Mouse (Mus musculus): Measurements from ENCODE around the gene Ube2c.

The Ube2c gene

DNA sequence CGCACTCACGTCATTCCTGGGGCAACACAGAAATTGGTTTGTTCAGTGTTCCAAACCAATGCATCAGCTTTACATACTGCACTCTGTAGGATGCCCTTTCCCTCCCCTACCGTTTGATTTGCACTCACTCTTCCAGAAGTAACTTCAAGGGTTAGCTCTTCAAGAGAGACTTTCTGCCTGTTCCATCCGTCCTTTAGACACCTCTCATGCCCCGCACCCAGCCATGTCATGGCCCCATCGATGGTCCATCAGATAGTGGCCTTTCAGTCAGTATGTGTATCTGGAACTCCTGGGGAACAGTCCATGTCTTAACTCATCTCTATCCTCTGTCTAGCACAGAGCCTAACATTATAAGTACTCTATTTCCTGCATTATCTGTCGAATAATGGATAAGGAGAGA, 7.1 kb upstream of the Ube2c start:
- DNase-seq (ENCODE audit: low spot score) = no peak

DNA sequence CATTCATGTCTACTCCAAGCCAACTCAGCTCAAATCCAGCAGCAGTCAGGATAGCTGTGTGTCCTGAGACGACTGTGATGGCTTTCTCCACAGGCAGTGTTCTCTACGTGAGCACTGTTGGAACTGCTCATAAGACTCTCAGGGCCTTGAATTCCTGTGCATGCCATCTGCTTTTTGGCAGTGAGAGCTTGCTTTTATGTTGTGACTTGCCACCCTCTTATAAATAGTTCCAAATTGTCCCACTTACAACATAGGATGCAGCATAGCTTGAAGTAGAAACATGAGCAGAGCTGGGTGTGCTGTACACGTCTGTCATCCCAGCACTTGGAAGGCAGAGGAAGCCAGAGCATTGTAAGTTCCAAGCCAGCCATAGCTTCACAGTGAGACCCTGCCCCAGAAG, 3.9 kb upstream of the Ube2c start:
- no peak for DNase-seq (ENCODE audit: low spot score)

DNA sequence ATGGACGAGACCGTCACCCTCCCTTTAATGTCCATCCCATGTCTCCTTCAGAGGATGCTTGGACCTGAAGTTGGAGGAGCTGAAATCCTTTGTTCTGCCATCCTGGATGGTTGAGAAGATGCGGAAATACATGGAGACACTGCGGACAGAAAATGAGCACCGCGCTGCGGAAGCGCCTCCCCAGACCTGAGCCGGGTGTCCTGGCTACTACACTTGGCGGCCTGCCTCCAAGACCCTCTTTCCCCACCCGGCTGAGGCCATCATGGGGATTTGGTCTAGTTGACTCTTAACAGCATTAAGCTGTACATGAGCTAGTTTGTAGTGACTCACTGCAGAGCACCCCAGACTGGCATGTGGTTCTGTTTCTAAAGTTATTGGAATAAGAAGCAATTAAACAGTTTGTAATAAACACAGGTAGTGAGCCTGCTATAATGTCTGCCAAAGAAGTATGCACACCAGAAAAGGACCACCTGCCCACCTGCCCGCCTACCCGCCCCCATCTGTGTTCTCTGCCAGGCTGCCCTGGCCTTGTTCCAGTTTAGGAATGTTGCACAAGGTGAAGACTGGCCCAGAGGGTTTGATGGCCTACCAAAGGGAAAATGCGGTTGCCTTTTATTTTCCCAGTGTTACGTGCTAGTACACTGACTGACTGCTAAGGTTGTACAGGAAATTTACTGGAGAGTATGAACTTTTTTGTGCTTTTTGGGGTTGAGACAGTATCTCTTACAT, 1.7 kb upstream of the Ube2c start:
- no peak for DNase-seq (ENCODE audit: low spot score)

DNA sequence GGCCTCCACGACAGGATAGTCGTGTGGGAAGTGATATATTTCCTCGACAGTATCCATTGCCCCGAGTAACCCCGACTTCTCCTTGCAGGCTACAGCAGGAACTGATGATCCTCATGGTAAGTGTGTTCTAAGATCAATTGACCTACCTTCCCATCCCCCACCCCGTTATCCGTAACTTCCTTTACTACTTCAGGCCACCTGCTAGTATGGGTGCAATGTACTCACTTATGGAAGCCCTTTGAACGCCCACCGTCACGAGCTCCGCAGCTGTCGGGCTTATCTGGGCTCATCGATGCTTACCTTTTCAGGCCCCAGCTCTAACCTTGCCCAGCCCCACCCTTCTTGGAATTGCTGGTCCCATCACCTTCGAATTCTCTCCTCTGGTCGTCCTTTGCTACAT, 581 bp downstream of the Ube2c start:
- DNase-seq (ENCODE audit: low spot score) = no peak

DNA sequence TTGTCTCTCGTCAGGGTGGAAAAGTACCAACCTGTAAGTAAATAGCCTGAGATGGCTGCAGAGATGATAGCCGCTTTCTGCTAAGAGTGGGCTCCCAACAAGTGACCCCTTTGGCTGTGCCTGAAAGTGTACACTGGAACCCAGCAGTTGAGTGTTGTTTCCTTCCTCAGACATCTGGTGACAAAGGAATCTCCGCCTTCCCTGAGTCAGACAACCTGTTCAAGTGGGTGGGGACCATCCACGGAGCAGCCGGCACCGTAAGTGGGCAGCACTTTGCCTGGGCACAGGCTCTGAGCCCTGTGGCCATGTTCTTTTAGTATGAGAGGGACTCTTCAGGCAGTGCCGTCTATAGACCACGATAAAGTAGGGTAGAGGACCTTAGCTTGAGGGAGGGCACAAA, 1.4 kb downstream of the Ube2c start:
- no peak for DNase-seq (ENCODE audit: low spot score)

DNA sequence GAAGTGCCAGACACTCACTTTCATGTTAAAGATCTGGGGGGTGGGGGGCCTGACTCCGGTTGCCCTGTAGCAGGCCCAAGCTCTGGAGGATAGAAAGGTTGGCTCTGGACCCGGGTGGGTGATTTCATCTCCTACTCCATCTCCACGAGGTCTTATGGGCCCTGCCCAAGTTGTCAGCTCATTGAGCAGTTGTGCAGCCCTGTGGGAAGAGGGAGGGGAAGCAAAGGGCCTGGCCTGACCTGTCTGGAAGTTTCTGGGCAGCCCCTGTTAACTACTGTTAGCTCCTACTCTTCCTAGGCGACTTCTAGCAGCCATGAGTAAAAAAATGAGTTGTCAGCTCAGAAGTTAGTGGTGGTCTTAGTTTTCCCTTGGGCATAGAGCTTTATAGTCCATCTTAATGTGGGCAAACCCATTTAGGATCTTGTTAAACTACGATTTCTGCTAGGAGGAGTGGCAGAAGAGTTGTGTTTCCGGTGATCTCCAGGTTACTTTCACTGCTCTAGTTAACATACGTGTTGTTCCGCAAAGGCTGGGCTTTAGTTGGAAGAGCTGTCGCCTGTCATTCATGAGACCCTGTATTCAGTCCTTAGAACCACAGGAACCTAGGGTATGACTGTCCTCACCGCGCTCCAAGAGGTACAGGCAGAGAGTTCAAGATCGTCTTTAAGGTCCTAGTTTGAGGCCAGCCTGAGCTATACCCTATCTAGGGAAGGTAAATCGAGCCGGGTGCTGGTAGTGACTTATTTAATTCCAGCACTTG, 3.7 kb downstream of the Ube2c start:
- DNase-seq (ENCODE audit: low spot score) = no peak

DNA sequence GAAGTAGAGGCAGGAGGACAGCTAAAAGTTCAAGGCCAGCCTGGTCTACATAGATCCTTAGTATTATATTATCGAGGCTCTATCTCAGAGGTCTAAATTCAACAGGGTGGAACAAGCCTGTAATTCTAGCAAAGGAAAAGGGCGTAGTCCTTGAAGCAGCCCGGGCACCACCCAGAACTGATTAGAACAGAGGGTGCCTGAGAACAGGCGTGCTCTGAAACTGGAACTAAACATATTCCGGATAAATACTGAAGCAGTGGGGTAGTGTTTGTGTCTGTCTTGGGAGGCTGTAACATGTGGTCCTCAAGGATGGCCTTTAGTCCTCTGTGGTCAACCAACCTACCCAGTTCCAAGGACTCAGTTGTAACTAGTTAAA, 4.3 kb downstream of the Ube2c start:
- no peak for DNase-seq (ENCODE audit: low spot score)

DNA sequence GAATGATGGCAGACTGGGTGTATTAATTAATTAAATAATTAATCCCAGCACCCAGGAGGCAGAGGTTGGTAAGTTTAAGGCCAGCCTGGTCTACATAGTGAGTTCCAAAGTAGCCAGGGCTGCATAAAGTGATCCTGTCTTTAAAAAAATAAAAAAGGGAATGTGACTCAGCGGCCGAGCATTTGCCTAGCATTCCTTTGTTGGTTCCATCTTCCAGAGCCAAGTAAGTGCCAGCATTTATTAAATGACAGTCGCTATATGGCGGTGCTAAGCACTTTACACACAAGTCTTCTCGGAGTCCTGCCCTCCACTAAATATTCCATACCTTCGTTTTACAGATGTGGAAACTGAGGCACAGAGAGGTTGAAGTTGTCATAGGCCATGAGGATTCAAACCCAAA, 6.4 kb downstream of the Ube2c start:
- no peak for DNase-seq (ENCODE audit: low spot score)

DNA sequence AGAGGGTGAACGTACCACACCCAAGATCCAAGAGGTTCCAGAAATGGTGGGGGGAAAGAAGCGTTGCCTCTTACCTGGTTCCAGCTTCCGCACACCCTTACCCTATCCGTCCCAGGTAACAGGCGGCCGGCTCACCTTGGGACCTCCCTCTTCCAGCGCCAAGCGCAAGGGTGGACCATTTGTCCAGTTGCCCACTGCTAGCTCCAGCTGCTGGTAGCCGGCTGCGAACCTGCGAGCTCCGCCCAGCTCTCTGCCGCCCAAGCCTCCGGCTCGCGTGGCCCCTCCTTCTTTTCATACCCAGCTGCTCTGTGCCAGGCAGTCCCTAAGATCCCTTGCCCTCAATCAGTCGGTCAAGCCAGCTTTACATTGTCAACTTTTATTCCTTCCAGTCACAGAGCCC, 7.1 kb downstream of the Ube2c start:
- no peak for DNase-seq (ENCODE audit: low spot score)

DNA sequence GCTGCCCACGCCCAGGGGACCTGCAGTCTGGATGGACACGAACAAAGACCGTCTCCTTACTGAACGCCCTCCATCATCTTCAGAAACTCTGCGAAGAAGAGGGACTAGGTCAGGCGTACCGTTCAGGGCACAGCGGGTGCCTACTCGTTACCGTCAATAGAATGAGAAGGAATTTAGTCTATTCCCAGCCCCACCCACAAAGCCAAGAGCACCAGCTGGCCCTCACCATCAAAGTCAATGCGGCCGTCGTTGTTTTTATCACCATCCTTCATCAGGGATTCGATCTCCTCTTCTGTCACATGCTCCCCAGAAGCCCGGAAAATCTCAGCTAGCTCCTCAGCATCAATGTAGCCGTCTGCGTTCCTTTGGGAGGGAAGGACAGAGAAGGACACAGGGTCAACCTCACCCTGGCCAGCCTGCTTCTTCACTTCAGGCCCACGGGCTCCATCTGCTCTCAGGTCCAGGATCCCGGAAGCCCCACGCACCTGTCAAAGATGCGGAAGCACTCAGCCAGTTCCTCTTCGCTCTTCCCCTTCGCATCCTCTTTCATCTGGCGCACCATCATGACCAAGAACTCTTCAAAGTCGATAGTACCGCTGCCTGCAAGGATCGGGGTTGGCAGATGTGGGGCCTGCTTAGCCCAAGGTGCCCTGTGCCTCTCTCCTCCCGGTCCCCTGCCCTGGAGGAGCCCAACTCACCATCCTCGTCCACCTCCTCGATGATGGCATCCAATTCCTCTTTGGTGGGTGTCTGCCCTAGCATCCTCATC, 7.7 kb downstream of the Ube2c start:
- no peak for DNase-seq (ENCODE audit: low spot score)

DNA sequence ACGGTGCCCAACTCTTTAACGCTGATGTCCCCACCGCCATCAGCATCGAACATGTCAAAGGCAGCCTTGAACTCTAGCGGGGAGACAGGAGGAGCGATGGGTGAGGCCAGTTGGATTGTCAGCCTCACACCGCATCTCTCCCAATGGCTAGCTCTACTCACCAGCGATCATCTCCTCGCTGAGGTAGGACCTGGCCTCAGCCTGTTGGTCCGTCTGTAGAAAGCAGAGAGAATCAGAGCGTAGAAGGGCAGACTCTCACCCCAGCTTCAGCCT, 8.3 kb downstream of the Ube2c start:
- DNase-seq (ENCODE audit: low spot score) = no peak

DNA sequence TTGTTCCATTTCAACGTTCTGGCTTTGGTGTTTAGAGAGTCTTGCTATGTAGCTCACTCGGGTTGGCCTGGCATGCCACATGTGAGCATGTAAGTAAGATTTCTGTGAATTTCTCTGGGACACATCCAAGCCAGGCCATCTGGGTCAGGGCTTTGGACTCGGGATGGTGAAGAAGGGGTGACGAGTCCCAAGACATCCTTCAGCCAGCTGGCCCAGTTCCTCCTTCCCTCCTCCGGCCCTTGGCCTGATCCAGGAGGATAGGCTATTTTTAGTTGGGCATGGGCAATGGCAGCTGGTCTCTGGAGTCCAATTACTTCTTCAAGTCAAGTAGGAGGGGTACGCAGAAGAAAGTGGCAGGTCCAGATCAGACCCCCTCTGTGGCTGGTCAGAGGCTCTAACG, 9.1 kb downstream of the Ube2c start:
- peak; percentile 88 for DNase-seq (ENCODE audit: low spot score)

DNA sequence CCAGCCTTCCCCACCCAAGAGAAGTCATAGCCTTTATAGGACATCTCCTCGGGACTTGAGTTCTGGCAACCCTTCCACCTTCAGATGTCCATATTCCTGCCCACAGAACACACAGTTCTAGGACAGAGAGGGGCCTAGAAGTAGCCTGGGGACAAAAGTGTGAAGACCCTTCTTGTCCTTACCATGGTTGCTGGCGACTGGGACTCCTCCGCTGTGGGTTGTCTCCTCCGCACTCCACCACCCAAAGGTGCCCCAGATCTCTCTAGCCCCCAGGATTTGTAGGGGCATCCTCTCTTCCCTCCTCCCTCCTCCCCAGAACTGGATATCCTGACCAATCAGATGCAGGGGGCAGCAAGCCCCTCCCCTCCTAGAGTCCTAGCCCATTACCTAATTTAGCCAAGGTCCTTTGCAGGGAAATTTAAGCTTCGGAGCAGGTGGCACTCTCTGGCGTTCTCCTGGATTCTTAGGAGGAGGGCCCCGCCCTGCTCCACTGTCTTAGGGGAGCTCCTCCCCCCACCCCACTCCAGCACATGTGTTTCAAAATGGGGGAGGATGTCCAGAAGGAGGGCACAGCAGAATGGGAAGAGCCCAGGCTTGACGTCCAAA, 9.9 kb downstream of the Ube2c start, which contains the start of gene Tnnc2:
Tnnc2 (minus strand) TSS at position 487 of the 606 bp plus-strand sequence.
- DNase-seq (ENCODE audit: low spot score) = no peak

DNA sequence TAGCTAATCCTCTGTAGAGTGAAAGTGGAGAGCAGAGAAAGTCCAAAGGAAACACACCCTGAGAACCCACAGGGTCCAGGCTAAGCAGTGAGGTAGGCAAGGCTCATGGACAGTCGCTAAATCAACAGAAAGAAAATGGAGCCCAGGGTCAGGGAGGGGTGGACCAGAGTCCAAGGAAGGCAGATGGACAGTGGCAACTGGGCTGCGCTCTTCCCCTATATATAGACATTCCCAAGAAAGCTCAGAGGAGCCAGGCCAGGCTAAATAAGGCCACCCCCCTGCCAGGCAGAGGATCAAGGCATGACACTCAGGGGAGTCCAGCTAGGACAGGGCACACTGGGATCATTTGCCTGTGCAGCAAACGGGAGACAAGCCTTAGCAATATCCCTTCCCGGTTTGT, 12.2 kb downstream of the Ube2c start:
- no peak for DNase-seq (ENCODE audit: low spot score)

DNA sequence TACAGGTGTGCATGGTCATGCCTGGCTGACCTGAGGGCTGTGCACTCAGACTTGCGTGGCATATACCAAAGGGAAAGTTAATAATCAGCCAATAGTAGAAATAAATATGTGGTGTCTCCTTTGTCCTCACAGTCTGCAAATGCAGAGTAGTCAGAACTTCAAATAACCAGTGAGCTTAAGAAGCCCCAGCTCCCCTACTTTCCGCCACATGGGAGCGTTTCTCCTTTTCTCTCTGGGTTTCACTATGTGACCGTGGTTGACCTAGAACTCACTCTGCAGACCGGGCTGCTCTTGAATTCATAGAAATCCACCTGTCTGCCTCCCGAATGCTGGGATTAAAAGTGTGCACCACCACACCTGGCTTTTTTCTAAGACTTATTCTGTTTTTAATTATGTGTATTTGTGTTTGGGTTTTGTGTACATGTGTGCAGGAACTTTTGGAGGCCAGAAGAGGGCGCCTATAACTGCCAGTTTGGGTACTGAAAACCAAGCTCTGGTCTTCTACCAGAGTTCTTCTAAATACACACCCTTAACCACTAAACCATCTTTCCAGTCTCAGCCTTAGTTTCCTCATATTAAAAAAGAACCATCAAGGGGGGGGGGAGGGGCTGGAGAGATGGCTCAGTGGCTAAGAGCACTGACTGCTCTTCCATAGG, 14.4 kb downstream of the Ube2c start:
- no peak for DNase-seq (ENCODE audit: low spot score)

DNA sequence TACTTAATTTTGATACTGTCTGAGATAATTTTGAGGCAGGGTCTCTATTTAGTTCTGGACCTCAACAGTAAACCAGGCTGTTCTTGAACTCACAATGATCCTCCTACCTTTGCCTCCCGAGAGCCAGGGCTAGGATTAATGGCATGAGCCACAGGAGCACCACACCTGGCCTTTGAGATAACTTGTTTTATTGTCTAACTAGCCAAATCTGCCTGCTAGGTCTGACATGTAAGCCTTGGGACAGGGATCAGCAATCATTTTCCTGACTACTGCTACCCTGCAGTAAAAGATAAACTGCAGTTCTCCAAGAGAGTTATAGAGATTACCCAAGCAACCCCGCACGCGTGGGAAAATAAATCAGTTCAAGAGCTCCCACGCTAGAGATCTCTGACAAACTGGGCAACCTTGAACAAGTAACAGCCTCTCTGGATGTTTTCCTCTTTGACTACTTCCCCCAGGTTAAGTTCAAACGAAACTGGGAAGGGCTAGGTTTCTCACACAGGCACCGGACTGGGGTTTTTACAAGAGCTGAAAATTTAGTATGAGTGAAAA, 15.2 kb downstream of the Ube2c start:
- peak; percentile 75 for DNase-seq (ENCODE audit: low spot score)

DNA sequence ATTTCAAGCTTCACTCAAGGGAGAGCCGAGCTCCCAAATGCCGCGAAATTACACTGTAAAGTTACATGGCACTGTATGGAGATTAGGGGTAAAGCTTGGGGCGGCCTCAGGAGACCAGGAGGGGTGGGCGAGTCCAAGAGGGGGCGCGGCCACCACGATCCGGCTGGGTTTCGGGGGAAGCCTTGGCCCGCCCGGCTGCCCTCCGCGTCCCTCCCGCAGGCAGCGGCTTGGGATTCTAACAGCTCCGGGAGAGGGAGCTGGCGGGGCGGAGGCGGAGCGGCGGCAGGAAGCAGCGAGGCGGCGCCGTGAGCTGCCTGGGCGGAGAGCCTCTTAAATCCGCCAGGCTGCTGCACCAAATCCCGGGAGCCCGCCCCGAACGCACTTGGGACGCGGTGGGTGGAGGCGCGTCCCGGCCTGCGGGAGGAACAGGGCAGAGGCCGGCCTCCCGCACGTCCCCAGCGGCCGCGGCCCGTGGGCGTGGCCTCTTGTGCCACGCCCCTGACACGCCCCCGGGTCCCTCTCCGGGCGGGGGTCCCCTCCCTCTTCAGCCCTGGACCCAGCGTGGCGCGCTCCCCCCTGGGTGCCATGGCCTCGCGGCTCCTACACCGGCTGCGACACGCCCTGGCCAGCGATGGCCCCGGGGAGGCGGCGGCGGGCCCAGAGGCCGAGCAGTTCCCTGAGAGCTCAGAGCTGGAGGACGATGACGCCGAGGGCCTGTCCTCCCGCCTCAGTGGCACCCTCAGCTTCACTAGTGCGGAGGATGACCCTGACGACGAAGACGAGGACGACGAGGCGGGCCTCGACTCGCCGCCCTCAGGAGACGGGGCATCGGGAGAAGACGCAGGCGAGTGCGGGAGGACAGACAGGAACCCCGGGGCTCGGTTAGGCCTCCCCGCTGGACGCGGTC, 16.0 kb downstream of the Ube2c start, which contains the start of gene Snx21:
Snx21 (plus strand) TSS at position 343 of the 907 bp plus-strand sequence.
- DNase-seq (ENCODE audit: low spot score) = peak; percentile 93

DNA sequence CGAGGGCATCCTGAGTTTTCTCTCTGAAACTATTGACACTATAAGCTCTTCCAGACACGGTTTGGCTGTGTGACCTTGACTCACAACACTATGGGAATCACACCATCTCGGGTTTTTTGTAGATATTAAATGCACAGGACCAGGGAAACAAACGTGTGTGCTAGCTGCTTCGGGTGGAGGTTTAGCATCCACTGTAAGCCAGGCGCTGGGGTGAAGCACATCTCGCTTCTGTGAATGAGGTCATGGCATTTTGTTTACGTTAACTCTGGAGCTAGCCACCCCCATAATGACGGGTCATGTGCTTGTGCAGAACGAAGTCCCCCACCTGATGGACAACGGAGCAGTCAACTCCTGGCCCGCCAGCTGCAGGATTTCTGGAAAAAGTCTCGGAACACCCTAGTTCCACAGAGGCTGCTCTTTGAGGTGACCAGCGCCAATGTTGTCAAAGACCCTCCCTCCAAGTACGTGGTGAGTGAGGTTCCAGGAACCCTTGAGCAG, 16.7 kb downstream of the Ube2c start:
- no peak for DNase-seq (ENCODE audit: low spot score)

DNA sequence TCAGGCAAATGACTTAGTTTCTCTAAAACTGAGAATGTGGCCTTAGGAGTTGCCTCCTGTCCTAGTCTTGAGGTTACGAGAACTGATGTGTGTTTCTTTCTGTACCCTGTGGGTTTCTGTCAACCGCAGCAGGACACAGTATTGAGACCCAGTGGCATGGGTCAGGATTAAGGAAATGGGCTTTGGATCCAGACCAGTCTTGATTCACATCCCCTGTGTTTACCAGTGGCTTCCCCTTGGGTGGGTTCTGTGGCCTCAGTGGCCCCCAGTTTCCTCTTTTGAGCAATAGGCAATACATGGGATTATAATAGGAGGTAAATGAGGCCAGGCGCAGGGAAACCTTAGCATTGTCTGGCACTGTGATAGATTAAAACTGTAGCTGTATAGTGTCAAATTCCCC, 17.3 kb downstream of the Ube2c start:
- DNase-seq (ENCODE audit: low spot score) = no peak

DNA sequence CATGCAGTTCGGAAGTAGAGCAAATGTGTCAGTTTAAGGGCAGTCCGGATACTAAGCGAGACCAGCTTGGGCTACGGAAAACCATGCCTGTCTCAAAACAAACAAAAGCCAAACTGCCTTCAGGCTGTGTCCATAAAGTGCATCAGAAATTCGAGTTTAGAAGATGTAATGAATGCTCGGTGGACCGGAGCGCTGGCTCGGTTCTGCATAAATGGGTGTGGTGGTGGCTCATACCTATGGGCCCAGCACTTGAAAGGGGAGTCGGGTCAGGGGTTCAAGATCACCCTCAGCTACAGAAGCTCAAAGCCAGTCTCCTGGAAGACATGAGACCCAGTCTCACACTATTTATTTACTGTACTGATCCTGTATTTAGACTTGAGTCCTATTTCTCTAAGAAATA, 18.1 kb downstream of the Ube2c start:
- DNase-seq (ENCODE audit: low spot score) = no peak

DNA sequence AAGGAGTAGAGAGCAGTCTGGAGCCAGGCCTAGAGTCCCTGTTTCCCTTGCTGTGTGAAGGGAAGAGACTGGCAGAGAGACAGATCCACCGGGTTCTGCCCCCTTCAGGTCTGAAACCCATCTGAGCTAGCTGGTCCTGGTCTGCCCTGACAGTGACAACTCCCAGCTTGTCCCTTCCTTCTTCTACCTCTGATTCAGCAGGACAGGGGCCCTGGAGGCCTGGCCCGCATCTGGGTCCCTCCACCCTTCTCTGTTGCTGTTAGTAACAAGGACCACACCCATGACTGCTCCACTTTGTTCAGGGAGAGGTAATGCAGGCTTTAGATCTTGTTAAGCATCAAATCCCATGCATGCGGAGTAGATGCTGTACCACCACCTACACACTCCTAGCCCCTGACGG, 18.7 kb downstream of the Ube2c start:
- no peak for DNase-seq (ENCODE audit: low spot score)

All from adipocyte (in vitro differentiated cells).